Mouse (Mus musculus) liver, embryonic 14.5 days (tissue): ENCODE measurements around the gene 4931409K22Rik. TPM values are rescaled to one million over a fixed set of nuclear protein-coding genes. Genes with fewer than 3 reads are reported as not detected.

Experiments
- ATAC-seq: fragments of 200-750 bp; cut with Nextera tagmentation; 2 replicates; pipeline ENCODE4 v1.8.0; 2017; ENCODE audit warnings: moderate number of reproducible peaks, mild to moderate bottlenecking, moderate library complexity; ENCODE audit not compliant: insufficient read depth
- DNase-seq, 3 experiments: peaks; one replicate each; pipeline ENCODE4 v3.0.0-alpha.2; 2012 to 2013; ENCODE audit warnings: low read depth in 3 of 3, low spot score in 3 of 3
- H3K27ac ChIP-seq: fragments of 300-500 bp; sonication (generic); 2 replicates; pipeline ENCODE4 v1.5.1; 2014; ENCODE audit warnings: moderate library complexity, mild to moderate bottlenecking, control low read depth, inconsistent platforms
- H3K27me3 ChIP-seq: fragments of 300-500 bp; sonication (generic); 2 replicates; pipeline ENCODE4 v1.6.1; 2014; ENCODE audit warnings: mild to moderate bottlenecking, low read length, moderate library complexity; ENCODE audit not compliant: control insufficient read depth, insufficient read depth
- H3K36me3 ChIP-seq: fragments of 300-500 bp; sonication (generic); replicated peaks from 2 replicates; pipeline ENCODE4 v1.6.1; 2014; ENCODE audit warnings: low read depth; ENCODE audit not compliant: control insufficient read depth, insufficient read depth
- H3K4me1 ChIP-seq, 2 experiments: fragments of 200-500 bp in 1 of 2; fragments of 300-500 bp in 1 of 2; sonication (generic) in 1 of 2; replicated peaks; 2 replicates each; pipeline ENCODE4 v1.6.1; 2012 to 2014; ENCODE audit warnings: antibody characterized with exemption in 1 of 2, inconsistent platforms in 1 of 2, low read length in 1 of 2; ENCODE audit not compliant: control insufficient read depth in 2 of 2, insufficient read depth in 2 of 2
- H3K4me2 ChIP-seq: fragments of 300-500 bp; sonication (generic); 2 replicates; pipeline ENCODE4 v1.6.1; 2014; ENCODE audit warnings: low read depth, mild to moderate bottlenecking, control low read depth, moderate library complexity
- H3K4me3 ChIP-seq, 2 experiments: fragments of 200-500 bp in 1 of 2; fragments of 300-500 bp in 1 of 2; sonication (generic) in 1 of 2; 2 replicates each; pipeline ENCODE4 v1.5.1; 2012 to 2014; ENCODE audit warnings: low read depth in 2 of 2, low read length in 2 of 2, mild to moderate bottlenecking in 2 of 2, control low read depth in 1 of 2, inconsistent platforms in 1 of 2, moderate library complexity in 1 of 2; ENCODE audit not compliant: insufficient read depth in 1 of 2
- H3K9ac ChIP-seq: fragments of 300-500 bp; sonication (generic); replicated peaks from 2 replicates; pipeline ENCODE4 v1.6.1; 2014; ENCODE audit warnings: mild to moderate bottlenecking, control low read depth, moderate library complexity
- H3K9me3 ChIP-seq: fragments of 300-500 bp; sonication (generic); 2 replicates; pipeline ENCODE4 v1.6.1; 2016; ENCODE audit warnings: low read length, mixed read lengths; ENCODE audit not compliant: control insufficient read depth
- CTCF ChIP-seq: IDR thresholded peaks from 2 replicates; pipeline ENCODE4 v1.5.1; 2016; ENCODE audit warnings: antibody characterized with exemption, low read depth, control low read depth
- EP300 ChIP-seq: IDR thresholded peaks from 2 replicates; pipeline ENCODE4 v1.6.1; 2016; ENCODE audit warnings: antibody characterized with exemption, low read depth
- WGBS: fragments of 180-500 bp; shearing (Covaris S2); extraction: QIAGEN DNeasy Blood & Tissue Kit; methylation state at CpG from one replicate; pipeline ENCODE4 v1.1.7; 2014; ENCODE audit not compliant: insufficient replicate concordance; 5-methylcytosine and 5-hydroxymethylcytosine counted together
- polyA plus RNA-seq, 2 experiments: library from polyadenylated mRNA; depleted of rRNA in 1 of 2; stranded (reverse) in 1 of 2; unstranded in 1 of 2; fragments of >200 nt; fragmentation: Nextera tagmentation in 1 of 2; extraction: Ambion mirVana in 1 of 2; gene quantifications; 2 replicates each; pipeline versions ENCODE4 v1.2.1 to v1.2.3; 2012 to 2014

Gene 4931409K22Rik
- polyA plus RNA-seq (2012; rRNA removed): 0.03 TPM in 1 of 2 replicates, not detected in the other
- polyA plus RNA-seq (2014; fragmentation: Nextera tagmentation; extraction: Ambion mirVana): not detected in 2 replicates

GRCm38 (mm10) chr5:24556709-24557108 is at the start of gene 4931409K22Rik:
TSS of gene 4931409K22Rik (minus strand) at chr5:24556809.
- TF ChIP-seq EP300 (no peak), CTCF (no peak)
- WGBS: 54% methylated on average over 2 of the region's 2 CpGs
- Histone ChIP-seq H3K4me3 (no peak within 1 kb of the TSS), H3K4me2 (no peak within 1 kb of the TSS), H3K27ac (no peak within 1 kb of the TSS), H3K27me3 (no peaks in the 10 kb centered on the region), H3K4me1 (no peaks in the 10 kb centered on the region), H3K9me3 (no peaks in the 10 kb centered on the region), H3K9ac (no peak within 1 kb of the TSS), H3K36me3 (no peaks in the 10 kb centered on the region)
- DNase-seq (no peak), ATAC-seq (no peak)

GRCm38 (mm10) chr5:24605980-24606665 is 49.5 kb upstream of the 4931409K22Rik start:
- H3K4me1 ChIP-seq: 0 out of 4 replicates have a peak, but pooled peaks cover 0 to 3% of the 10 kb centered on the region in 2 experiments
- H3K4me3 ChIP-seq: no peak overlapping the region
- H3K27ac ChIP-seq: no peak overlapping the region
- TF ChIP-seq EP300 (no peak), CTCF (no peak)
- WGBS: 45% methylated on average over 14 of the region's 14 CpGs
- H3K36me3 ChIP-seq: no peaks in the 10 kb centered on the region
- ATAC-seq: no peak
- no peak overlapping the region for H3K9ac ChIP-seq
- H3K4me2 ChIP-seq: no peak overlapping the region
- no peak for DNase-seq
- peaks cover 53% of the 10 kb centered on the region for H3K27me3 ChIP-seq
- no peaks in the 10 kb centered on the region for H3K9me3 ChIP-seq

GRCm38 (mm10) chr5:24605321-24605979 is 48.8 kb upstream of the 4931409K22Rik start:
- Histone ChIP-seq H3K4me1 (0 out of 4 replicates have a peak, but pooled peaks cover 0 to 3% of the 10 kb centered on the region in 2 experiments), H3K27ac (no peak overlapping the region), H3K27me3 (peaks cover 59% of the 10 kb centered on the region), H3K9ac (no peak overlapping the region), H3K4me2 (peak overlapping the region; percentile 43; the same call in 1 of the 2 replicates), H3K9me3 (no peaks in the 10 kb centered on the region), H3K4me3 (no peak overlapping the region), H3K36me3 (no peaks in the 10 kb centered on the region)
- ATAC-seq (no peak), DNase-seq (no peak)
- no peak for TF ChIP-seq CTCF
- no peak for TF ChIP-seq EP300
- WGBS: 24% methylated on average over 6 of the region's 6 CpGs

- ATAC-seq (peak; percentile 54; the same call in 1 of the 2 replicates), DNase-seq (no peak)
- no peaks in the 10 kb centered on the region for H3K36me3 ChIP-seq
- no peak for TF ChIP-seq EP300
- TF ChIP-seq CTCF: 0 out of 2 replicates have a peak, but pooled peaks have one; percentile 9
- no peak overlapping the region for H3K9ac ChIP-seq
- 1% methylated on average over 46 of the region's 46 CpGs for WGBS
- peaks cover 67% of the 10 kb centered on the region for H3K27me3 ChIP-seq
- H3K27ac ChIP-seq: no peak overlapping the region
- H3K4me3 ChIP-seq: peak overlapping the region; percentile 25 to 50; a peak in 3 of 4 replicates
- 0 out of 4 replicates have a peak, but pooled peaks cover 0 to 3% of the 10 kb centered on the region in 2 experiments for H3K4me1 ChIP-seq
- no peaks in the 10 kb centered on the region for H3K9me3 ChIP-seq
- peak overlapping the region; percentile 43 for H3K4me2 ChIP-seq
These were observed 48.1 kb upstream of the 4931409K22Rik start for GRCm38 (mm10) chr5:24604656-24605100.
